In the genomic region with DNA sequence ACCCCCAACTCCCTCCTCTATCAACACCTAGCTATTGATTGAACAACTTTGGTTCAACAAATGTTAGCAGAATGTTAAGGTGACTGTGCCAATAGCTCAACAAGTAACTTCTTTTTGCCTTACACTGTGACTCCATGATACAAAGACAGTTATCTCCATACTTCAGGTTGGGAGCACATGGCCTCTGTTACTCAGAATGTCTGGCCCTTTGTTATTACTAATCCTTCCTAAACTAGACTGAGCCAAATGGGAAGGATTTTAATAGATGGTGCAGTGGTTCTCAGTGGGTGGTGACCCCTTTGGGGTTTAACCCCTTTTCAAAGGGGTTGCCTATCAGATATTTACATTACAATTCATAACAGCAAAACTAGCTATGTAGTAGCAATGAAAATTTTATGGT, we compare ENCODE assay signal across 41 mouse cellular contexts. TPM values are rescaled to one million over a fixed set of nuclear protein-coding genes. Genes with fewer than 3 reads are reported as not detected.
"Had no signal": no experiment of that assay in that cellular context is flagged by ENCODE, and none has a peak within 500 bp of the region (broad histone marks: within the 10 kb centered on the region; RNA-seq: fewer than 3 reads in every experiment).

No protein-coding gene starts in this region.

- H3K4me3 ChIP-seq: heart, embryonic 10.5 days; heart, embryonic 12.5 days; hindbrain, embryonic 13.5 days; hindbrain, embryonic 15.5 days; kidney, embryonic 15.5 days; limb, embryonic 13.5 days; liver, embryonic 13.5 days; liver, embryonic 15.5 days had no signal

- DNase-seq: gastrocnemius, postnatal 14 days; gastrocnemius, postnatal 36 days; heart, adult 11 months; heart, postnatal 10 days; kidney, adult 11 months; kidney, adult 2 months; kidney, adult 9 months; kidney, postnatal 14 days; kidney, postnatal 36 days; layer of hippocampus, adult 9-11 months; layer of hippocampus, postnatal 36 days; liver; liver, embryonic 13.5 days had no signal

- H3K4me1 ChIP-seq: heart, embryonic 10.5 days; heart, embryonic 12.5 days; hindbrain, embryonic 13.5 days; hindbrain, embryonic 15.5 days; kidney, embryonic 15.5 days had no signal

- H3K9ac ChIP-seq: heart, embryonic 12.5 days; hindbrain, embryonic 13.5 days; hindbrain, embryonic 15.5 days; kidney, embryonic 15.5 days; limb, embryonic 13.5 days; liver, embryonic 13.5 days; liver, embryonic 15.5 days had no signal

- ATAC-seq: hindbrain, postnatal 0 days; intestine, embryonic 16.5 days had no signal

- H3K9me3 ChIP-seq: heart, embryonic 10.5 days; heart, embryonic 12.5 days; hindbrain, embryonic 13.5 days; hindbrain, embryonic 15.5 days; kidney, embryonic 15.5 days; limb, embryonic 13.5 days; liver, embryonic 13.5 days; liver, embryonic 15.5 days had no signal

- H3K4me2 ChIP-seq: heart, embryonic 12.5 days; hindbrain, embryonic 13.5 days; hindbrain, embryonic 15.5 days; kidney, embryonic 15.5 days; limb, embryonic 13.5 days; liver, embryonic 11.5 days; liver, embryonic 13.5 days; liver, embryonic 15.5 days had no signal

- H3K27ac ChIP-seq: heart, embryonic 10.5 days; hindbrain, embryonic 13.5 days; hindbrain, embryonic 15.5 days; hindbrain, postnatal 0 days; kidney, embryonic 15.5 days; kidney, postnatal 0 days; limb, embryonic 13.5 days; liver, embryonic 13.5 days; liver, embryonic 15.5 days had no signal

- H3K27me3 ChIP-seq: heart, embryonic 12.5 days; hindbrain, embryonic 13.5 days; hindbrain, embryonic 15.5 days; kidney, embryonic 15.5 days; limb, embryonic 13.5 days; liver, embryonic 13.5 days; liver, embryonic 15.5 days had no signal

RNA-seq across cellular contexts. Expression of a gene that starts 36.1 kb away (rescaled TPM):
- total RNA-seq: gastrocnemius, adult 18-20 months; gastrocnemius, postnatal 14 days; gastrocnemius, postnatal 36 days; heart, adult 8-10 months; heart, postnatal 10 days; heart, postnatal 25 days; hindbrain, postnatal 0 days; layer of hippocampus, postnatal 14 days; layer of hippocampus, postnatal 36 days; left cerebral cortex, adult 18-20 months; left cerebral cortex, adult 8-10 months; left cerebral cortex, postnatal 14 days; left cerebral cortex, postnatal 36 days had no signal
- polyA plus RNA-seq: heart, embryonic 14.5 days; hindbrain, embryonic 11.5 days; hindbrain, embryonic 13.5 days; hindbrain, embryonic 15.5 days; hindbrain, postnatal 0 days; limb, embryonic 11.5 days; limb, embryonic 13.5 days had no signal

RNA-seq across cellular contexts. Expression of a gene that starts 46.5 kb away (rescaled TPM):
- total RNA-seq: gastrocnemius, adult 18-20 months; gastrocnemius, postnatal 14 days; gastrocnemius, postnatal 36 days; heart, adult 8-10 months; heart, postnatal 10 days; heart, postnatal 25 days; hematopoietic stem cell, adult 5-6 weeks; hindbrain, postnatal 0 days; layer of hippocampus, adult 18-20 months; layer of hippocampus, postnatal 14 days; layer of hippocampus, postnatal 36 days; left cerebral cortex, adult 18-20 months; left cerebral cortex, postnatal 14 days; left cerebral cortex, postnatal 36 days had no signal
- polyA plus RNA-seq: gonadal fat pad, adult 2 months; heart, embryonic 10.5 days; heart, embryonic 14.5 days; heart, embryonic 16.5 days; hindbrain, embryonic 11.5 days; hindbrain, embryonic 15.5 days; hindbrain, postnatal 0 days; kidney, adult 2 months; kidney, postnatal 0 days; large intestine, adult 2 months; limb, embryonic 11.5 days; limb, embryonic 13.5 days; liver, embryonic 11.5 days; liver, embryonic 13.5 days had no signal

RNA-seq across cellular contexts. Expression of a gene that starts 59.3 kb away (rescaled TPM):
- total RNA-seq: gastrocnemius, adult 18-20 months; gastrocnemius, postnatal 14 days; gastrocnemius, postnatal 36 days; heart, postnatal 10 days; hematopoietic stem cell, adult 5-6 weeks; hindbrain, postnatal 0 days; layer of hippocampus, postnatal 14 days; left cerebral cortex, adult 18-20 months; left cerebral cortex, adult 8-10 months; left cerebral cortex, postnatal 14 days; left cerebral cortex, postnatal 36 days had no signal
- polyA plus RNA-seq: heart, embryonic 10.5 days; heart, embryonic 12.5 days; heart, embryonic 14.5 days; heart, embryonic 16.5 days; hindbrain, embryonic 11.5 days; hindbrain, embryonic 13.5 days; hindbrain, embryonic 15.5 days; hindbrain, postnatal 0 days; intestine, embryonic 14.5 days; intestine, embryonic 16.5 days; kidney, adult 2 months; kidney, embryonic 15.5 days; kidney, postnatal 0 days; large intestine, adult 2 months; limb, embryonic 11.5 days; limb, embryonic 13.5 days; liver, embryonic 11.5 days; liver, embryonic 13.5 days; liver, embryonic 15.5 days had no signal
